Mouse (Mus musculus) midbrain, embryonic 10.5 days (tissue): Measurements from ENCODE around the gene Arid1b. TPM values are rescaled to one million over a fixed set of nuclear protein-coding genes. Genes with fewer than 3 reads are reported as not detected.

Source experiments
- DNase-seq: peaks from one replicate; pipeline ENCODE4 v3.0.0-alpha.2; 2017; ENCODE audit warnings: low spot score
- H3K27ac ChIP-seq: fragments of 300-500 bp; sonication (generic); replicated peaks from 2 replicates; pipeline ENCODE4 v1.5.1; 2016; ENCODE audit warnings: mild to moderate bottlenecking
- H3K27me3 ChIP-seq: fragments of 300-500 bp; sonication (generic); 2 replicates; pipeline ENCODE4 v1.6.1; 2016; ENCODE audit warnings: low read depth, mild to moderate bottlenecking; ENCODE audit not compliant: poor library complexity, severe bottlenecking
- H3K36me3 ChIP-seq: fragments of 300-500 bp; sonication (generic); 2 replicates; pipeline ENCODE4 v1.6.1; 2016; ENCODE audit warnings: mild to moderate bottlenecking, moderate library complexity
- H3K4me1 ChIP-seq: fragments of 300-500 bp; sonication (generic); 2 replicates; pipeline ENCODE4 v1.6.1; 2016
- H3K4me3 ChIP-seq: fragments of 300-500 bp; sonication (generic); 2 replicates; pipeline ENCODE4 v1.5.1; 2016; ENCODE audit warnings: mild to moderate bottlenecking, moderate library complexity
- H3K9me3 ChIP-seq: fragments of 300-500 bp; sonication (generic); replicated peaks from 2 replicates; pipeline ENCODE4 v1.6.1; 2016; ENCODE audit warnings: mild to moderate bottlenecking
- WGBS: fragments of 180-500 bp; shearing (Covaris S2); methylation state at CpG from one replicate; pipeline ENCODE4 v1.1.7; 2016; 5-methylcytosine and 5-hydroxymethylcytosine counted together
- polyA plus RNA-seq: library from polyadenylated mRNA; unstranded; fragments of >200 nt; fragmentation: Nextera tagmentation; extraction: Ambion mirVana; gene quantifications from 2 replicates; pipeline ENCODE4 v1.2.1, GENCODE M21; 2016

Arid1b gene
- polyA plus RNA-seq, 1 experiment from 2014 or later = 8.9 TPM

DNA sequence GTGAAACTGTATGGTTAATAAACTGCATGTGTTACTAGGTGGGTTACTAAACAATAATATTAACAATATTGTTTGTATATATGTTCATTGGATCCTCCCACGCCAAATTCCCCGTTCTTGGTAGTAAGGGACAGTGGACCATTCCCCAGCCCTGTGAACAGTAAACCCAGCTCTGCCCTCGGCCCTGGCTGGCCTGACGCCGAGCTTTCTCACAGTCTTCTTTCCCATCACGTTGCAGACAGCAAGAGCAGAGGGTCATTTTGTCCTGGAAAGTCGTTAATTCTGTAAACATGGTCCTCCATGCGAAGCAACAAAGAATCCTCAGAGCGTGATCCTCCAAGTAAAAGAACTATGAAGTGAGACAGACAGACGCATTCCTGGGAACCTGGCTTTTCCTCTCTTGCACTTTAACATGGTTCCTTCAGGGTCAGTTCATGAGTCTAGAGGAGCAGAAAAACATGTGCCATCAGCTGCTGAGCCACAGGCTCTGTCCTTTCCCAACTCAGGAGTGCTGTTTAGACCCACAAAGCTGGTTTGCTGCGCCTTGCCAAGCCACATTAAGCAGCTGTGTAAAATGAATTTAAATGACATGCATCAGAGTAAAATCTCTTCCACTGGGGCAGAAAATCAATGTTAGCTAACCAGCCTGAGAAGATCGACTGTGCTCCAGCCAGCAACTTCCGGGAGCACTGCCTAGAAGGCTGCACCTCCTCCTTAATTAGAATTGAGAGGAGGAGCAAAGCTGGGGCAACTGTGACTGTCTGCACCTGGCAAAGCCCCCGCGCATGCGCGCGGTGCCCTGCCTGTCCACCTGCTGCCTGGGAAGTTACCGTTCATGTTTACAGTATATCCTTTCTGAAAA, 301.2 kb downstream of the Arid1b start:
- Histone ChIP-seq H3K4me1 (peaks cover 44% of the 10 kb centered on the region), H3K27me3 (no peaks in the 10 kb centered on the region), H3K27ac (peak overlapping the region; percentile 53; the same call in 1 of the 2 replicates), H3K9me3 (no peaks in the 10 kb centered on the region), H3K4me3 (no peak overlapping the region), H3K36me3 (peaks cover 42% of the 10 kb centered on the region)
- DNase-seq = no peak
- WGBS = 77% methylated on average over 19 of the region's 19 CpGs

DNA sequence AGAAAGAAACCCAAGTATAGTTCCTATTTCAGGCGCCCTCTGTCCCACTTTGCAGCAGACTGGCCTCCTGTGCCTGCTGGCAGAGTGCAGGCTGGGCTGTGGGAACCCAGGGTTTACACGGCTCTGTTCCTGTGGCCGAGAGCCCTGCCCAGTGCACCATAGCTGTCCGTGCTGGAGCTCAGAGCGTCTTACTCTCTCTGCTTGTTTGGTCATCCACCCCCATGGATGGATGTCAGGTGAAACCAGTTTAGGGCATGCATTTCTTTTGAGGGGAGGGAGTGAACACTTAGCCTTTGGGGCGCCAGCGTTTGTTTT, 301.8 kb downstream of the Arid1b start:
- H3K27me3 ChIP-seq = no peaks in the 10 kb centered on the region
- no peaks in the 10 kb centered on the region for H3K9me3 ChIP-seq
- H3K36me3 ChIP-seq = peaks cover 36% of the 10 kb centered on the region
- no peak overlapping the region for H3K27ac ChIP-seq
- H3K4me1 ChIP-seq = peaks cover 44% of the 10 kb centered on the region
- 80% methylated on average over 7 of the region's 7 CpGs for WGBS
- no peak overlapping the region for H3K4me3 ChIP-seq
- DNase-seq = no peak

GRCm38 (mm10) chr17:5297491-5297890, 303.4 kb downstream of the Arid1b start:
- DNase-seq = no peak
- Histone ChIP-seq H3K27me3 (no peaks in the 10 kb centered on the region), H3K27ac (peak overlapping the region; percentile 46; the same call in 1 of the 2 replicates), H3K4me3 (no peak overlapping the region), H3K9me3 (no peaks in the 10 kb centered on the region), H3K36me3 (peaks cover 25% of the 10 kb centered on the region), H3K4me1 (peaks cover 44% of the 10 kb centered on the region)
- WGBS = 90% methylated on average over 4 of the region's 4 CpGs

DNA sequence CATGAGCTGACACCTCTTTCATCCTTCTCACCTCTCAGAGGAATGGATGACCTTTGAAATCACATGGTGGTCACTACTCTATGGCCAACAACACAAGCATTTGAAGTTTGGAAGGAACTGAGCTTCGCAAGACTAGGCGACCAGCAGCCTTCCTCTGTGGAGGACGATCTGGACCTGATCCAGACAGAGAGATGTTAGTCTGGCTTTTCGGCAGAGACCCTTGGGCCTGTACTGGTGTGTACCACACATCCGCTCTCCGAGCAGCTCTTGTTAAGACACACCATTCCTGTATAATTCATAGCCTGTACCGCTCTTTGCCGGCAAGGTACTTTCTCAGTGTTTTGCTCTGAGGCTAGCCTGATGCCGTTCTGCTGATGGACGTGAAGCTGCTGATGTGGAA, 303.9 kb downstream of the Arid1b start:
- whole genome bisulfite sequencing = 94% methylated on average over 10 of the region's 10 CpGs
- Histone ChIP-seq H3K27me3 (no peaks in the 10 kb centered on the region), H3K36me3 (peaks cover 27% of the 10 kb centered on the region), H3K4me3 (no peak overlapping the region), H3K9me3 (no peaks in the 10 kb centered on the region), H3K27ac (peak overlapping the region; percentile 46; the same call in 1 of the 2 replicates), H3K4me1 (peaks cover 44% of the 10 kb centered on the region)
- DNase-seq = no peak

DNA sequence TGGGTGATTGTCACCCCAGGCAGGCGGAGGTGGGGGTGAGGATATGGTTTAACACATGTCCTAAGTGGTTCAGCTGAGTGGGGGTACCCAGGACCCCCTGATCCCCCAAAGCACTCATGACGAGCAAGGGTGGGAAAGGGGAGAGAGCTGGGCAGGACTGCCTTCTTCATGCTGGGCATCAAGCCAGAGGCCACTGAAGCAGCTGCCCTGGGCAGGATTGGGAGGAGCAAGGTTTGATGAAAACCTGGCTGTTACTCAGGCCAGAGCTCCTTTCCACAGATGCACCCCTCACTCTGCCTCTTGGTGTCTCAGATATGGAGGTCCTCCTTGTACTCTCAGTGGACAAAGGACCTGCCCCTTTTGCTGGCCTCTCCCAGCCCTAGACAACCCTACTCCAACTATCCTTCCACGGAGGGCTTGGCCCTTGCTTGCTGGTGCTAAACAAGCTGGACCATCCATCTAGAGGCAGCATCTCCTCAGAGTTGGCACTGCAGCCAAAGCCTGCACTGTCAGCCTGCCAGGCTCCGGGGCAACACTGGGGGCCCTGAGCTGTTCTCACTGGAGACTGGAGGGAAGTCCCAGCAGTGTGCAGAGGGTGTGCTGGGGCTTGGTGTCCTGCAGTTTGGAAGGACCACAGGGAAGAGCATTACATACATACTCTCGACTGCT, 304.9 kb downstream of the Arid1b start:
- H3K27me3 ChIP-seq = no peaks in the 10 kb centered on the region
- 89% methylated on average over 5 of the region's 5 CpGs for WGBS
- H3K4me3 ChIP-seq = no peak overlapping the region
- H3K9me3 ChIP-seq = no peaks in the 10 kb centered on the region
- no peak for DNase-seq
- H3K4me1 ChIP-seq = peaks cover 36% of the 10 kb centered on the region
- H3K36me3 ChIP-seq = peaks cover 32% of the 10 kb centered on the region
- H3K27ac ChIP-seq = no peak overlapping the region

DNA sequence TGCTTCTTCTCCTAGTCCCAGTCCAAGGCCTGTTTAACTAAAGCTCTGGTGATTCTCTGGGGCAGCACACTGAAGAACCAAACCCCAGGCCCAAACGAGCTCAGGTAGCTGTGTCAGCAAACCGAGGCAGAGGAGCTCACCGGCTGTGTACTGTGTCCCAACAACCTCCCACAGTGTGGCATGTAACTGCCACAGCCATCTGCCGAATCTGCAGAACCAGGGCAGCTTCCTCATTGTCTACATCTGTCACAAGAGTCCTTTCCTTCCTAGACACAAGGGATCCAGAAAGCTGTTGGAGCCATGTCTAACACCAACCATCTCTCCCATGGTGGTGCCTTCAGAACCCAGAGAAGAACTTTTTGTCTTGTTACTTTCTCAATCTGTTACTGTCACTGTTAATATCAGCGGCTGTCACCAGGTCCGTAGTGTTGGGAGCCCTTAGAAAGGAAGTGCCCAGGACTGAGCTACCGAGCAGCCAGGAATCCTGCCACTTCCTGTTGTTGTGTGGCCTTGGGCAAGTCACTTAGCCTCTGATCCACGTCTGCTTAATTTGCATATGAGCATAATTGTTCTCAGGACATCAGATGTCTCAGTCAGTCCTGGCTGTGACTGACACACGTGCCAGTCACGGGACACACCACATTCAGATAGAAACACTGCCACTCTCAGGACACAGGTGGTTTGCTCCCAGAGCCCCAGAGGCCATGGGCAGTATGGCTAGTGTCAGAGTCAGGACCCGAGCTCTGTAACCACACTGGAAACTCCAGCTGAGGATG, 309.0 kb downstream of the Arid1b start:
- Histone ChIP-seq H3K4me1 (no peaks in the 10 kb centered on the region), H3K9me3 (no peaks in the 10 kb centered on the region), H3K27ac (no peak overlapping the region), H3K27me3 (no peaks in the 10 kb centered on the region), H3K4me3 (no peak overlapping the region), H3K36me3 (peaks cover 39% of the 10 kb centered on the region)
- 84% methylated on average over 11 of the region's 11 CpGs for WGBS
- DNase-seq = no peak

- peaks cover 51% of the 10 kb centered on the region for H3K36me3 ChIP-seq
Observed at GRCm38 (mm10) chr17:5305783-5306477, 311.8 kb downstream of the Arid1b start.

DNA sequence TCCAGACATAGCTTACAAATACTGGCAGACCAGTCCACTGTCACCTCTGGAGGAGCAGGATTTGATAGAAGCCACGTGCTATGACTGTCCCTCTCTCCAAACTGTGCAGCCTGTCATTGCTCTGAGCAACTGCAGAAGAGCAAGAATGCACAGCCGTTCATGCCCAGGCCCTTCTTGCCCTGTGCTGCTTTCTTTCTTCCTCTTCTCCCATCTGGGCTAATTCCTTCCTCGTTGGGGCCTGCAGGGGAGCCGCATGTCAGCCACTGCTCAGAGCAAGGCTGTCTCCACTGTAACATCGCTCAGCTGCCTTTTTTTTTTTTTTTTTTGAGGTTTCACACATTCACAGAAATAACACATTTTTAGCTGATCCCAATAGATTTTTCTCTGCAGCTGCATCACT, 315.8 kb downstream of the Arid1b start:
- no peak for DNase-seq
- Histone ChIP-seq H3K4me1 (no peaks in the 10 kb centered on the region; the same call in 1 of the 2 replicates), H3K4me3 (no peak overlapping the region), H3K36me3 (peaks cover 70% of the 10 kb centered on the region), H3K27me3 (no peaks in the 10 kb centered on the region), H3K27ac (no peak overlapping the region), H3K9me3 (no peaks in the 10 kb centered on the region)
- 72% methylated on average over 5 of the region's 5 CpGs for WGBS

More at GRCm38 (mm10) chr17:5305783-5306477, 311.8 kb downstream of the Arid1b start:
- 86% methylated on average over 10 of the region's 10 CpGs for WGBS
- Histone ChIP-seq H3K4me3 (no peak overlapping the region), H3K4me1 (no peaks in the 10 kb centered on the region), H3K27me3 (no peaks in the 10 kb centered on the region), H3K27ac (no peak overlapping the region), H3K9me3 (no peaks in the 10 kb centered on the region)
- no peak for DNase-seq

GRCm38 (mm10) chr17:5310425-5310888, 316.3 kb downstream of the Arid1b start:
- WGBS = 90% methylated on average over 11 of the region's 11 CpGs

DNA sequence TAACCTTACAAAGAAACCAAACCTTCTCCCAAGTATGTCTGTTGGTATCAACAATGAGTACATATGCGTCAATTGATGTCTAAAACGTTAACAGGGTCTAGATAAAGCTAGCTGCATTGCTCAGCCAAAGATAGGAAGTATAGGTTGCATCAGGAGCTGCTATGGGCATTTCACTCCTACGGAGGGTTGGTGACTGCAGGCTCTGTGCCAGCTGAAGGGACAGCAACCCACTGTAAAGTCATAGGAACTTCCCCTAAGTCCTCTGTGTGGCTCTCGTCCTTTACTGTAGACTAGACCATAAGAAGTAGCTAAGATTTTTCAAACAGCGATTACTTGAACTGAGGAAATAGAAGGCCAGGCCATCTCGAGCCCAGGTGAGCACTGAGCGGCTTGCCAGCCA, 316.9 kb downstream of the Arid1b start:
- H3K36me3 ChIP-seq = peaks cover 63% of the 10 kb centered on the region
- WGBS = 90% methylated on average over 7 of the region's 7 CpGs

More at GRCm38 (mm10) chr17:5310425-5310888, 316.3 kb downstream of the Arid1b start:
- no peak overlapping the region for H3K4me3 ChIP-seq
- H3K9me3 ChIP-seq = no peaks in the 10 kb centered on the region
- H3K4me1 ChIP-seq = no peaks in the 10 kb centered on the region; the same call in 1 of the 2 replicates
- no peak for DNase-seq
- H3K27ac ChIP-seq = no peak overlapping the region
- peaks cover 65% of the 10 kb centered on the region for H3K36me3 ChIP-seq
- no peaks in the 10 kb centered on the region for H3K27me3 ChIP-seq

GRCm38 (mm10) chr17:5312307-5312706, 318.2 kb downstream of the Arid1b start:
- no peaks in the 10 kb centered on the region; the same call in 1 of the 2 replicates for H3K4me1 ChIP-seq
- H3K36me3 ChIP-seq = peaks cover 65% of the 10 kb centered on the region
- no peak overlapping the region for H3K27ac ChIP-seq
- no peak for DNase-seq
- no peak overlapping the region for H3K4me3 ChIP-seq
- 91% methylated on average over 5 of the region's 5 CpGs for WGBS
- no peaks in the 10 kb centered on the region for H3K9me3 ChIP-seq
- H3K27me3 ChIP-seq = no peaks in the 10 kb centered on the region

More for the DNA sequence above, 316.9 kb downstream of the Arid1b start:
- no peaks in the 10 kb centered on the region for H3K9me3 ChIP-seq
- no peak overlapping the region for H3K4me3 ChIP-seq
- no peak overlapping the region for H3K27ac ChIP-seq
- no peaks in the 10 kb centered on the region; the same call in 1 of the 2 replicates for H3K4me1 ChIP-seq
- no peaks in the 10 kb centered on the region for H3K27me3 ChIP-seq
- DNase-seq = no peak

DNA sequence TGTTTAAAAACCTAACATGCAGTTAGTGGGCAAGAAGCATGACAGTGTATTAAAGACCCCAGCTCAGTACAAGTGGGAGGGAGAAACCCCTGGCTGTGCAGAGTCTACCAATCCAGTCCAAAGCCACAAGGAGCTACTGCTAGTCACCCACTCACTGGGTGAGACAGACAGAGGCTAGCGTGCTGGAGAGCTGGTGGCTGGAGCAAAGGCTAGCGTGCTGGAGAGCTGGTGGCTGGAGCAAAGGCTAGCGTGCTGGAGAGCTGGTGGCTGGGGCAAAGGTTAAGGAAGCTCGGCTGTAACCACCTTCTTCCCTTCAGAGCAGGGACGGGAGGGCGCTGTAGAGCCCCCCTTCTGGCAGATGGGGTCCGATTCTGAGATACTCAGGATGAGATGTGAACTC, 320.6 kb downstream of the Arid1b start:
- no peak for DNase-seq
- 59% methylated on average over 7 of the region's 7 CpGs for WGBS
- H3K36me3 ChIP-seq = peaks cover 66% of the 10 kb centered on the region
- no peak overlapping the region for H3K27ac ChIP-seq
- no peaks in the 10 kb centered on the region for H3K9me3 ChIP-seq
- H3K4me1 ChIP-seq = no peaks in the 10 kb centered on the region; the same call in 1 of the 2 replicates
- no peak overlapping the region for H3K4me3 ChIP-seq
- no peaks in the 10 kb centered on the region for H3K27me3 ChIP-seq
